Mouse (Mus musculus): Measurements from ENCODE around the gene Klhl18. TPM values are rescaled to one million over a fixed set of nuclear protein-coding genes. Genes with fewer than 3 reads are reported as not detected.
A peak's percentile ranks its signal among the peaks of the same experiment; 100 is the strongest.
"Not testable (repeated sequence)": the region's sequence is repeated elsewhere in the genome, so short reads cannot be mapped to it uniquely, and the experiment has no call there.

The Klhl18 gene
- total and polyA plus RNA-seq, 3 experiments, result 8.7 to 13.4 (median 9.7) TPM

DNA sequence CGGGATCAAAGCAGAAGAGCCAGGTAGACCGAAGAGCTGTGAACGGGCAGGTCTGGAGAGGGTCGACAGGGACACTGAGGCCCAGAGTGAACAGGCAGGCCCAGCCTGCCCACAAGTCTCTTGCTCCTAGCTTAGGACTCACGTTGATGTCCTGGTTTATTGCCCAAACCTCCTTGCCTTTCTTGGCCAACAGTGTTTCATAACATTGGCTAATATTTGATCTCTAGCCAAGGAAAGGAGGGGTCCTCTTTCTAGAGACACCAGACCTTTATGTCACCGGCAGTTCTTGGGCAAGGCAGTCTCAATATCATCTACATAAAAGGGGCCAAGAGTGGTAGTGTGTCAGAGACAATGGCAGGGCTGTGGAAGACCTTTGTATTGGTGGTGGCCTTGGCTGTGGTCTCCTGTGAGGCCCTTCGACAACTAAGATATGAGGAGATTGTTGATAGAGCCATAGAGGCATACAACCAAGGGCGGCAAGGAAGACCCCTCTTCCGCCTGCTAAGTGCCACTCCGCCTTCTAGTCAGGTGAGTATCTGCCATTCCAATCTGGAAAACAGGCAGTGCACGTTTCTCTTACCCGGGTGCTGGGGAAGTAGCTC lies 56.9 kb downstream of the Klhl18 start, which contains the start of gene Ngp:
TSS of gene Ngp (plus strand) at position 237 of the 602 bp plus-strand sequence.
- DNase-seq, result no peak

DNA sequence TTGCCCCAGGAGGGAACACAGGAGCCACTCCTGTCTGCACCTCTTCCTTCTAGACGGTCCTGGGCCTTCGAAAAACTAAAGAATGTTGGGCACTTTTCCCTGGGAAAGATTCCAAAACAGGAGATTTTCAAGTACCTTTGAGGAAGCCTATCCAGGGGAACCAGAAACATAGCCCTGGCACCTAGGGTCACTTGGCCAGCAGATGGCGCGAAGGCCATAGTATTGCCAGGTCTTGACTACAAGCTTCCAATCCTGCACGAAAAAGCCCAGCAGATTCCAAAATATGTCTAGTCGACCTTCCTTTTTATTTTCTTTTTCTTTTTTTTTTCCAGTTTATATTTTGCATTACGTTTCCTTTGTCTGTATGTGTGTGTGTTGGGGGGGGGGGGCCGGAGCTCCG lies 62.7 kb downstream of the Klhl18 start:
- DNase-seq, result no peak

DNA sequence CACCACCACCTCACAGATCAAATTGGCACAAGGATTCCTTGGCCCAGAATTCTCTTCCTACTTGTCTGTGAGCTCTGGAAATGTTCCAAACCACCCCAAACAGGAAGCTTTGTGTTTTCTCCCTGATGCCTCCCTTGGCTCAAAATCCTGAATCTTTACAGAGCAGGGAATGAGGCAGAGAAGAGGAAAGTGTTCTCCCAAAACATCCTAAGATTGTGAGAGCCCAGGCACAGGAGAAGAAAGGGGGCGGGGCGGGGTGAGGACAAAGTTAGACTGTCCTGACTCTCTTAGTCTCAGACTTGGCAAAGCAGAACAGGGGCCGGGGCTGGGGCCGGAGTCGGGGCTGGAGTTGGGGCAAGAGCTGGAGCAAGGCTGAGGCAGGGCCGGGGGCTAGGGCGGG lies 63.6 kb downstream of the Klhl18 start:
- DNase-seq, result no peak

DNA sequence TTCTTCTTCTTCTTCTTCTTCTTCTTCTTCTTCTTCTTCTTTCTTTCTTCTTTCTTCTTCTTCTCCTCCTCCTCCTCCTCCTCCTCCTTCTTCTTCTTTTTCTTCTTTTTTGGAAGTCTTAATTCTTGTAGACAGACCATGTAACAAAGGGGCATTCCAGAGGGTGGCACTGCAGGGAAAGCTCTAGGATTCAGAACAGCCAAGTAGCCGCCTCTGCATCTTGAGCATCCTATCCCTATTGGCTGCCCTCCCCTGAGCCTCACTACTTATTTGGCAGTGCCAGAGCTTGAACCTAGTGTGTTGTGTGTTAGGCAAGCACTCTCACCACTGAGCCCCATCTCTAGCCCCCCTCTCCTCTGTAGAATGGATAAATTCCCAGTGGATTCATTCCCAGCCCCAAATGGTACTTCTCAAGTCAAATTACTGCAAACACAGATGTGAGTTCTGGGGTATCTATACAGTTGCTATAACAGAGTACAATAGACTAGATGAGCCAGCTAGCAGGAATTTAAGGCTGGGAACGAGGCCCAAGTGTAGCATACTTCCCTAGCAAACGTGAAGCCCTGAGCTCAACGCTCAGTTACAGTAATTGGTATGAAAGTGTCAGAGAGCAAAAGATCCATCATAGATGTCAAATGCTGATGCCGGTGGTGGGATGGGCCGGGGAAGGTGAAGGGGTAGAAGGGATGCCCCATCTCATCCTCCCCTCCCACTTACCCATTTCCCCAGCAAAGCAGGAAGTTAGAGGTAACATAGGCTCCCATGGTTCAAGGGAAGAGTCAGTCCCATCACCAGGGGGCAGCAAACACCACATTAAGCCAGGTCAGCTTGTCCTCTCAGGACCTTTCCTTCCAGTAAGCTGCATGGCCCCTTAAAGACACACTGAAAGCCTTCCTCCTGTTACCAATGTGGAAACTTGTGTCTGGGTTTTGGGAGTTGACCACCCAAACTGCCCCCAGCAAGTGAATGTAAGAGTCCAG lies 65.3 kb downstream of the Klhl18 start:
- peak; percentile 79 for DNase-seq

DNA sequence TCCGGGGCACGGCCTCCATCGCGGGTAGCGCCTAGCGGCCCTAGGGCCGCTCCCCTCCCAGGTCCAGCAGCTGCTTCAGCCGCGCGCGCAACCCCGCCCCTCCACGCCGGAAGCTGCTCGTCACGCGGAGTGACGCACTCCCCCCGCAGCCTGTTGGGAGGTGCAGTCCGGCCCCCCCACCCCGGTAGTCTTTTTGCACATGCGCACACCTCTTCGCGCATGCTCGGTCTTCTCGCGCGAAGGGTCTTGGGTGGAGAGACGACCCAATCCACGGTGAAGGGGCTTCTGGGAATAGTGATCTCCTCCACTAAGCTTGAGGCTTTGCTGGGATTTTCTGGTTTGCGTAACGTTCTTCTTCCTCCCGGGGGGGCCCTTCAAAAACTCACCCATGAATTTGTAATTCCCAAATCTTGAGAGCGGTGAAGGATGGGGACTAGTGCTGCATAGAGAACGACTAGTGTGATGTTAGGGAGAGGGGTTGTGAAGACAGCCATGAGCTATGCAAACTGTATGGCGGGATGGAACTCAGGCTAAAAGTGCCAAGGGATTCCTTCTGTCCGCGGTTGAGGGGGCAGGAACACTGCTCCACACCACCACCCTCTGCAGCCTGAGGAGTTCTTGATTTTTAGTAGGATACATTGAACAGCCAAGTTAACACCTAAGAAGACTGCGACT lies 68.3 kb downstream of the Klhl18 start, which contains the start of gene Ptpn23:
TSS of gene Ptpn23 (minus strand) at position 115 of the 675 bp plus-strand sequence.
- DNase-seq, result peak; percentile 98

DNA sequence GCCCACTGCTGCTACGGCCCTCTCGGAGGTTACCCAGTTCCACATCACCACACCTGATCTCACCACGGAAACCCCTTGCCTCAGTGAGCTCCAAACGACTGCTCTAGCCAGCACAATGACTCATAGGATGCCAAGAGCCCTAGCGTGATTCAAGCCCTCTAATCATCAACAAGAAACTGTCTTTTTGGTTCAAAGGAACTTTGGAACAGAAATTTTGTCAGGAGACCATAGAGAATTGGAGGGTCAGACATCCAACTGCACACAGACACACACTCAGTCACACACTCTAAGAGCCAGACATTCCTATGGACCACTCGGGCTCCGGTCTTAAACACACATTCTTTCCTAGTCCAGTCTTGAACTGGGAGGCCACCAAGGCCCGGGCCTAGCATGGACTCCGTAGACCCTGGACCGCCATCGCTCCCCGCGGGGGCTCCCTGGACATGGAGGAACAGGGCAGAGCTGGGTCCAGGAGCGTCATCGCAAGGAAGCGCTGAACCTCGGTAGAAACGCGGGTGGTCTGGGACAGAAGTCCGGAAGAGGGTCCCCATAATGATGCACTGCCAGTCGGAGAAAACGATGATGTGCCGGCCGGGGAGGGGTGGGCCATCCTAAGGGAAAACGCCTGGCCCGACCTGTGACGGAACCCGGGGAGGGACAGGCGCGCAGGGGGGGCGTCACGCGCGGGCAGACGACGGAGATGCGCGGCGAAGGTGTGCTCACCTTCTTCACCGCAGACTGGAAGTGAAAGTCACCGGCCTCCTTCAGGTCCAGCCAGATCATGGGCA lies 69.0 kb downstream of the Klhl18 start:
- peak; percentile 53 for DNase-seq

DNA sequence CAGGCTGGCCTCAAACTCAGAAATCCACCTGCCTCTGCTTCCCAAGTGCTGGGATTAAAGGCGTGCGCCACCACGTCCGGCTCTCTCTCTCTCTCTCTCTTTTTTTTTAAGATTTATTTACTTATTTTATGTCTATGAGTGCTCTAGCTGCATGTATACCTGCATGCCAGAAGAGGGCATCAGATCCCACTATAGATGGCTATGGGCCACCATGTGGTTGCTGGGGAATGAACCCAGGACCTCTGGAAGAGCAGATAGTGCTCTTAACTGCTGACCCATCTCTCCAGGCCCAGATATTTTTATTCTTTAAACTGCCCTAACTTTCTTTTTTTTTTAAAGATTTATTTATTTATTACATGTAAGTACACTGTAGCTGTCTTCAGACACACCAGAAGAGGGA lies 73.3 kb downstream of the Klhl18 start:
- not testable (repeated sequence) for DNase-seq

DNA sequence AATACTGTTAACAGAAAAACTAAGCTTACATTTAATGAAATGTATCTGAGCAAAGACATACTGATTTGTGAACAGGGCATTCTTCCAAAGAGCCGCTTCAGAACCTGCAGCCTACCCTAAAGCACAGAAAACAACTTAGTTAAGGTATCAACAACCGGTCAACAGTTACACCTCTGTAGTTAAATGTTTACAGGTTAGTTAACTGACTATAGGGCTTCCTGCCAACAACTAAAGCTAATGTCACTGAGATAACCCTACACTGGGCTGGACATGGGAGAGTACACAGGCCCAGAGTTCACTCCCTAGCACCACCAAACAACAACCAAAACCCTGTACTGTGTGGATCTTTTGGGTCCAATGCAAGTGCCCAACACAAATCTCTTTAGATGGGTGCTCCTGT lies 73.8 kb downstream of the Klhl18 start:
- no peak for DNase-seq

DNA sequence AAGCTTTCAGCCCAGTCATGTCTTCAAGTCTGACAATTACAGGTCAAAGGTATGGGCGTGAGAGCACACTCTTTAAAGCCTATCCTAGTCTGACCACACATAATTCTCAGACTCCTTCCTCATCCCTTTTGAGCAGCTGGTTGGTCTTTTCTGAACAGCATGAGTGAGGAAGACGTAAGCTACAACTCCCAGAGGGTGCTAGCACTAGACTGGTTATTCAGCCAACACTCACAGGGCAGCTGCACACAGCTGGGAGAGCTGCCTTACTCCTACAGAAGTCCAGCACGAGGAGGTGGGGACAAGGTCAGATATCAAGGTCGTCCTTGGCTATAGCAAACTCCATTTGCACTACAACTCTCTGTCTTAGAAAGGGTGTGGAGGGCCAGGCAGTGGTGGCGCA lies 75.8 kb downstream of the Klhl18 start:
- peak; percentile 76 for DNase-seq

DNA sequence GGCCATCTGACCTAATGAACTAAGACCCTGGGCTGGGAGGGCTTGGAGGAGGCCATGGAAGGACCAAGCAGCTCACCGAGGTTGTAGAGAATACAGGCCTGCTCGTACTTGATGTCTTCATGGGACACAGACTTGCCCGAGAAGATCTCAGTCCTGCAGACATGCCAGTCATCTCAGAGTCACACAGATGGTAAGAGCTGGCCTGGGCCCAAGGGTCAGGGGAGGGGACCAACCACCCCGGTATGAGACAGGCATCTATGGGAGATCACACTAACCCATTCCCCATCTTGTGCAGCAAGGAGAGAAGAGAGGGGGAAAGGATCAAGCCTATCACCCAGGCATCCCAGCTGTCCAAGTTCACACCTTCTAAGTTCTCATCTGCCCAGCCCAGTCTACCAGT lies 83.2 kb downstream of the Klhl18 start:
- no peak for DNase-seq

DNA sequence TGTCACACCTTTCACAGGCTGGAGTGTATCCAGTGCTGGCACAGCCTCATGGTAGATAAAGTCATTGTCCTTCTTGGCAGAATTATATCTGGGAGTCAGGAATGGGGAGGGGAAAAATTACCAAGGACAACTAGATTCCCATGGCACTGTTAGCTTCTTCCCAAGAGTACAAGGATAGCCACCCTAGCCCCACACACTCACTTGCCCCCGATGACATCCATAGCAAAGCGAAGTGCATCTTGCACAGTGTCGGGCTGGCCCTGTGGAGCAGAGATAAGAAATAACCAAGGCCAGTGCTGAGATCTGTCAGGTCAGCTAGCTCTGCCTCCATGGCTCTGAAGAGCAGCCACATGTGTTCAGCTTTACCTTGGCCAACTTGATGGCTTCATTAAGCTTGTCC lies 85.7 kb downstream of the Klhl18 start:
- DNase-seq, result peak; percentile 46

DNA sequence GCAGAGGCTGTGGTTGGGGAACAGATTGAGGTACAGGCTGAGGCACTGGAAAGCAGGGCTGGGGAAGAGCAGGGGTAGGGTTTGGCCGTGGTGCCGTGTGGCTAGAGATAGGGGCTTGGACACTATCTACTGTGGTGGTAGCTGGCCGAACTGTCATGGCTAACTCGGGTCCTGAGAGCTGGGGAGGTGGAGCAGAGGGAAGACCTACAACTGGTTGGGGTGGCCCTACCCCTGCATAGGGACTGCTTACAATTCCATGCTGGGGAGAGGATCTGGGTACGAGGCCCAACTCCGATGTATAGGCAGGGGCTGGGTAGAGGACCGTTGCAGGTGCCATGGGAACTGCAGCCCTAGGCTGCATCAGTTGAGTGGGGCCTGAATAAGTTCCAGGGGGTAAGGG lies 88.5 kb downstream of the Klhl18 start:
- no peak for DNase-seq

DNA sequence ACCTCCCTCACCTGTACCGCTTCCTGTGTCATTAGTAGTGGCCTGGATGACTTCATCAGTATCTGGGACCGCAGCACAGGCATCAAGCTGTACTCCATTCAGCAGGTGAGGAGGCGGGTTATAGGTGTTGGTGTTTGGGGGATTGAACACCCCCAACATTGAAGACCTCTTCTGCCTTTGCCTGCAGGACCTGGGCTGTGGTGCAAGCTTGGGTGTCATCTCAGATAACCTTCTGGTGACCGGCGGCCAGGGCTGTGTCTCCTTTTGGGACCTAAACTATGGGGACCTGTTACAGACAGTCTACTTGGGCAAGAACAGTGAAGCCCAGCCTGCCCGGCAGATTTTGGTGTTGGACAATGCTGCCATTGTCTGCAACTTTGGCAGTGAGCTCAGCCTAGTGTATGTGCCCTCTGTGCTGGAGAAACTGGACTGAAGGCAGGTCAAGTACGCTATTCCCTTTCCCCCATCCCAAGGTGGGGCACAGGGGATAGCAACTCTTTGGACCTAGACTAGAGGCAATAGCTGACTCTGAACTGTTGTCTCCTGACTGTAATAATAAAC lies 92.0 kb downstream of the Klhl18 start:
- no peak for DNase-seq

DNA sequence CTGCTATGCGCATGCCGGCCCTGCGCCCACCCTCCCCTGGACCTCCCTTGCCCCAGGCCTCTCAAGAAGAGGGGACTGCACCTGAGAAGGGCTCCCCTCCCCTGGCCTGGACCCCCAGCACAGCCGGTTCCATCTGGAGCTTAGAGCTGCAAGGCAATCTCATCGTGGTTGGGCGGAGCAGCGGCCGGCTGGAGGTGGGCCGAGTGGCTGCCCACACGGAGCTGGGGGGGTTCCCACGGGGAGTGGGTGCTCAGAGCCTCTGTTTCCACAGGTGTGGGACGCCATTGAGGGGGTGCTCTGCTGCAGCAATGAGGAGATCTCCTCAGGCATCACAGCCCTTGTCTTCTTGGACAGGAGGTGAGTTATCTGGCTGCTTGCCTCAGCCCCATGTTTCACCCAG lies 95.2 kb downstream of the Klhl18 start:
- no peak for DNase-seq

DNA sequence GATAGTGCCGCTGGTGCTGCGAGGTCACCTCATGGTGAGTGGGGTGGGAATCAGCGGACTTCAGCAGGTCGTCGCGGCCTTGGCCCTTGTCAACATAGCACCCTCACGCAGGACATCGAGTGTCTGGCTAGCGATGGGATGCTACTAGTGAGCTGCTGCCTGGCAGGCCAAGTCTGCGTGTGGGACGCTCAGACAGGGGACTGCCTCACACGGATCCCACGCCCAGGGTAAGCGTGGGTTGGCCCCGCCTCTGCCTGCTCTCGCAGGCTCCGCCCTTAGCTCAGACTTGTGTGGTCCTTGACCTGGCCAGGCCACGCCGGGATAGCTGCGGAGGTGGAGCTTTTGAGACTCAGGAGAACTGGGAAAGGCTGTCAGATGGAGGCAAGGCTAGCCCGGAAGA lies 95.8 kb downstream of the Klhl18 start:
- DNase-seq, result peak; percentile 68

DNA sequence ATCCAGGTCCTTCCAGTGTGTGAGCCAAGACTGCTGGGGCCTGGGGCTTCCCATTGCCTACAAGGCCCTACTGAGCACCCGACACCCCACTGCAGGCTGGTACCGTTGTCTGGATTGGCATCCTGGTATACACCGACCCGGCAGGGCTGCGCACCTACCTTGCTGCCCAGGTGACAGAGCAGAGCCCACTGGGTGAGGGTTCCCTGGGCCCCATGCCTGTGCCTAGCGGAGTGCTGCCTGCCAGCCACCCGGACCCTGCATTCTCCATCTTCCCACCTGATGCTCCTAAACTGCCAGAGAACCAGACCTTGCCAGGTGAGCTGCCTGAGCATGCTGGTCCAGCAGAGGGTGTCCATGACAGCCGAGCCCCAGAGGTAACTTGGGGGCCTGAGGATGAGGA lies 97.1 kb downstream of the Klhl18 start:
- no peak for DNase-seq

DNA sequence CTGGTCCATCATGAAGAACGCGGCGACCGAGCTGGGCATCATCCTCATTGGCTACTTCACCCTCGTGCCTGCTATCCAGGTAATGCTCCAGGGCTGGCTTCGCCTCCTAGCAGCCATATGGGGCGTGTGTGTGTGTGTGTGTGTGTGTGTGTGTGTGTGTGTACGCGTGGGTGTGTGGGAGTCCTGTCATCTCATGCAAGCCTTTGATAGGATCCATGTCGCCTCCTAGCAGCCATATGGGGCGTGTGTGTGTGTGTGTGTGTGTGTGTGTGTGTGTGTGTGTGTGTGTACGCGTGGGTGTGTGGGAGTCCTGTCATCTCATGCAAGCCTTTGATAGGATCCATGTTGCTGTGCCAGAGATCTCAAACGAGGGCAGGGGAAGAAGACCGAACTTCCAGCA lies 98.8 kb downstream of the Klhl18 start:
- DNase-seq, result not testable (repeated sequence)
